Mouse (Mus musculus): ENCODE data around the gene Nvl. TPM values are rescaled to one million over a fixed set of nuclear protein-coding genes. Genes with fewer than 3 reads are reported as not detected.

Nvl gene
- polyA plus RNA-seq, 1 experiment: 102 TPM

DNA sequence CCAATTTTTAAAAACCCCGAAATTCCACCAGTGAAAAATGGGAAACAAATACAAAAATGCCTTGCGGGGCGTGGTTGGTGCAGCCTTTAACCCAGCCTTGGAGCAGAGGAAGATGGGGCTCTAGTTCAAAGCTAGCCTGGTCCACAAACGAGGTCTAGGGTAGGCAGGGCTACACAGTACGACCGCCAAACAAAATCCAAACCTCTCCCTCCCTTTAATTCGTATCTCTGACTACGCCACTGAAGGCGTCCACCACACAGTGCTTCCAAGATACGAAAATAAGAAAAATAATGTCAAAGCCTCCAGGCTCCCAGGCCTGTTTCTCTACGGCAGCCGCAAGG is 425 bp downstream of the Nvl start:
- Histone ChIP-seq H3K27ac (ENCODE audit: insufficient read depth, low read length) (peak overlapping the region; percentile 33; the same call in 1 of the 2 replicates), H3K9ac (ENCODE audit: low read depth, poor library complexity, severe bottlenecking) (peak overlapping the region; percentile 82), H3K27me3 (ENCODE audit: control insufficient read depth, insufficient read depth, low read length, poor library complexity, severe bottlenecking) (no peaks in the 10 kb centered on the region), H3K9me3 (replicated peaks; ENCODE audit: control insufficient read depth, insufficient read depth, low read length, poor library complexity, severe bottlenecking) (no peaks in the 10 kb centered on the region), H3K4me3 (ENCODE audit: low read depth, low read length) (peak overlapping the region; percentile 79), H3K36me3 (ENCODE audit: control insufficient read depth, insufficient read depth, low read length, poor library complexity, severe bottlenecking) (peaks cover 23% of the 10 kb centered on the region), H3K4me1 (ENCODE audit: control insufficient read depth, insufficient read depth, low read length) (no peaks in the 10 kb centered on the region)
- no peak for TF ChIP-seq EP300 (IDR thresholded peaks at IDR 0.05; ENCODE audit: insufficient read depth, low read depth, low read length)
- no peak for TF ChIP-seq POLR2A (IDR thresholded peaks at IDR 0.05; ENCODE audit: insufficient read depth, low read length)
- TF ChIP-seq CTCF (IDR thresholded peaks at IDR 0.05; ENCODE audit: low read depth, low read length): no peak

GRCm38 (mm10) chr1:181138730-181139129 is 5.3 kb downstream of the Nvl start:
- H3K9me3 ChIP-seq (replicated peaks; ENCODE audit: control insufficient read depth, insufficient read depth, low read length, poor library complexity, severe bottlenecking): no peaks in the 10 kb centered on the region
- no peak overlapping the region for H3K27ac ChIP-seq (ENCODE audit: insufficient read depth, low read length)
- peaks cover 51% of the 10 kb centered on the region for H3K36me3 ChIP-seq (ENCODE audit: control insufficient read depth, insufficient read depth, low read length, poor library complexity, severe bottlenecking)
- H3K4me1 ChIP-seq (ENCODE audit: control insufficient read depth, insufficient read depth, low read length): no peaks in the 10 kb centered on the region
- TF ChIP-seq EP300 (IDR thresholded peaks at IDR 0.05; ENCODE audit: insufficient read depth, low read depth, low read length) (no peak), POLR2A (IDR thresholded peaks at IDR 0.05; ENCODE audit: insufficient read depth, low read length) (no peak), CTCF (IDR thresholded peaks at IDR 0.05; ENCODE audit: low read depth, low read length) (no peak)
- H3K9ac ChIP-seq (ENCODE audit: low read depth, poor library complexity, severe bottlenecking): no peak overlapping the region
- H3K4me3 ChIP-seq (ENCODE audit: low read depth, low read length): no peak overlapping the region
- H3K27me3 ChIP-seq (ENCODE audit: control insufficient read depth, insufficient read depth, low read length, poor library complexity, severe bottlenecking): no peaks in the 10 kb centered on the region

DNA sequence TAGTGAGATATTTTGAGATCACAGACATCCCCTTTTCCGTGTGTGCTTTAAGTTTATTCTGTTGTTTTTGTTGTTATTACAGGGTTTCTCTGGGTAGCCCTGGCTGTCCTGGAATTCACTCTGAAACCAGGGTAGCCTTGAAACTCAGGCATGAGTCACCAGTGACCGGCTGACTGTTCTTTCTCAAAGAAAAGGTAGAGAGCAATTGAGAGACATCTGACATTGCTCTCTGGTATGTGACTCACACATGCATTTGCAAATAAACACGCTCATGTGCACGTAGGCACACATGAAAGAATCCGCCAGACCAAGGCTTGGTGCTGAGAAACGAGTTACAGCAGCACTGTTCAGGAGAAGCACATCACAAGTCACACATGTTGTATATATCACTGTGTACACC is 12.1 kb downstream of the Nvl start:
- peaks cover 73% of the 10 kb centered on the region for H3K36me3 ChIP-seq (ENCODE audit: control insufficient read depth, insufficient read depth, low read length, poor library complexity, severe bottlenecking)
- no peaks in the 10 kb centered on the region for H3K9me3 ChIP-seq (replicated peaks; ENCODE audit: control insufficient read depth, insufficient read depth, low read length, poor library complexity, severe bottlenecking)
- no peaks in the 10 kb centered on the region for H3K27me3 ChIP-seq (ENCODE audit: control insufficient read depth, insufficient read depth, low read length, poor library complexity, severe bottlenecking)
- TF ChIP-seq POLR2A (IDR thresholded peaks at IDR 0.05; ENCODE audit: insufficient read depth, low read length): no peak
- TF ChIP-seq CTCF (IDR thresholded peaks at IDR 0.05; ENCODE audit: low read depth, low read length): no peak
- TF ChIP-seq EP300 (IDR thresholded peaks at IDR 0.05; ENCODE audit: insufficient read depth, low read depth, low read length): no peak
- no peak overlapping the region for H3K4me3 ChIP-seq (ENCODE audit: low read depth, low read length)
- H3K27ac ChIP-seq (ENCODE audit: insufficient read depth, low read length): no peak overlapping the region
- H3K9ac ChIP-seq (ENCODE audit: low read depth, poor library complexity, severe bottlenecking): no peak overlapping the region
- H3K4me1 ChIP-seq (ENCODE audit: control insufficient read depth, insufficient read depth, low read length): no peaks in the 10 kb centered on the region

DNA sequence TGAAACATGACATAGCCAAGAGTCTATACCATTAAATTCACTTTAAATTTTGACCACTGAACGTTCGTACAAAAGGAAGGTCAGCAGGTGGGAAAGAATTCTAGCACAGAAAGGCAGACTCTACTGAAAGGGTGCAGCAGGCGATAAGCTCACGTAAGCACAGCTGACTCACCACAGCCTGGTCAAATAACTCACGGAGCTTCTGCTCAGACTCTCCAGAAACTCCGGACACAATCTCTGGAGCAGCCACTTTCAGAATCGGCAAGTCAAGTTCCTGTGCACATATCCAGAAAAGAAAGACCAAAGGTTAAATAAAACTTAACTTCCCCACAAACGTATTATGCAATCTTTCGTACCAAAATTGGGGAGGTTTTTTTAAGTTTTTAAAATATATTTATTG is 17.2 kb downstream of the Nvl start:
- Histone ChIP-seq H3K9me3 (replicated peaks; ENCODE audit: control insufficient read depth, insufficient read depth, low read length, poor library complexity, severe bottlenecking) (no peaks in the 10 kb centered on the region), H3K36me3 (ENCODE audit: control insufficient read depth, insufficient read depth, low read length, poor library complexity, severe bottlenecking) (peaks cover 71% of the 10 kb centered on the region), H3K4me1 (ENCODE audit: control insufficient read depth, insufficient read depth, low read length) (no peaks in the 10 kb centered on the region), H3K27ac (ENCODE audit: insufficient read depth, low read length) (no peak overlapping the region), H3K27me3 (ENCODE audit: control insufficient read depth, insufficient read depth, low read length, poor library complexity, severe bottlenecking) (no peaks in the 10 kb centered on the region), H3K4me3 (ENCODE audit: low read depth, low read length) (no peak overlapping the region), H3K9ac (ENCODE audit: low read depth, poor library complexity, severe bottlenecking) (no peak overlapping the region)
- TF ChIP-seq POLR2A (IDR thresholded peaks at IDR 0.05; ENCODE audit: insufficient read depth, low read length): no peak
- TF ChIP-seq EP300 (IDR thresholded peaks at IDR 0.05; ENCODE audit: insufficient read depth, low read depth, low read length): no peak
- TF ChIP-seq CTCF (IDR thresholded peaks at IDR 0.05; ENCODE audit: low read depth, low read length): no peak

DNA sequence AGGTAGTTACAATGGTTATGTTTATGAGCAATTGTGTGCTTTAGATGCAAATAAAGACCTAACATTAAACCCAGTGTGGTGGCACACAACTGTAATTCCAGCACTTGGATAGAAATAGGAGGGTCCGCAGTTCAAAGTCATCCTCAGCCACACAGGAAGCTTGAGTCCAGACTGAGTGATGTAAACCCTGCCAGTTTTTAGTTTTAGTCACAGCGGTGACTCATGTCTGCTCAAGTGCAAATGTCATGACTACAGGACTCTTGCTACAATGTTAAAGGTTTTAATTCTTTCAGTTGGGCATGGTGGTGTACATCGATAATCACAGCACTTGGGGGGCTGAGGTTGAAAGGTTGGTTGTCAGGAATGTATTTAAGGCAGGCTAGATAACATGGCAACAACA is 18.1 kb downstream of the Nvl start:
- Histone ChIP-seq H3K4me3 (ENCODE audit: low read depth, low read length) (no peak overlapping the region), H3K9ac (ENCODE audit: low read depth, poor library complexity, severe bottlenecking) (no peak overlapping the region), H3K4me1 (ENCODE audit: control insufficient read depth, insufficient read depth, low read length) (no peaks in the 10 kb centered on the region), H3K27me3 (ENCODE audit: control insufficient read depth, insufficient read depth, low read length, poor library complexity, severe bottlenecking) (no peaks in the 10 kb centered on the region), H3K9me3 (replicated peaks; ENCODE audit: control insufficient read depth, insufficient read depth, low read length, poor library complexity, severe bottlenecking) (no peaks in the 10 kb centered on the region), H3K36me3 (ENCODE audit: control insufficient read depth, insufficient read depth, low read length, poor library complexity, severe bottlenecking) (peaks cover 69% of the 10 kb centered on the region), H3K27ac (ENCODE audit: insufficient read depth, low read length) (no peak overlapping the region)
- TF ChIP-seq EP300 (IDR thresholded peaks at IDR 0.05; ENCODE audit: insufficient read depth, low read depth, low read length): no peak
- TF ChIP-seq CTCF (IDR thresholded peaks at IDR 0.05; ENCODE audit: low read depth, low read length): no peak
- TF ChIP-seq POLR2A (IDR thresholded peaks at IDR 0.05; ENCODE audit: insufficient read depth, low read length): no peak

GRCm38 (mm10) chr1:181124145-181124544 is 19.9 kb downstream of the Nvl start:
- Histone ChIP-seq H3K9ac (ENCODE audit: low read depth, poor library complexity, severe bottlenecking) (no peak overlapping the region), H3K36me3 (ENCODE audit: control insufficient read depth, insufficient read depth, low read length, poor library complexity, severe bottlenecking) (peaks cover 67% of the 10 kb centered on the region), H3K27me3 (ENCODE audit: control insufficient read depth, insufficient read depth, low read length, poor library complexity, severe bottlenecking) (no peaks in the 10 kb centered on the region), H3K4me1 (ENCODE audit: control insufficient read depth, insufficient read depth, low read length) (no peaks in the 10 kb centered on the region), H3K27ac (ENCODE audit: insufficient read depth, low read length) (no peak overlapping the region), H3K4me3 (ENCODE audit: low read depth, low read length) (no peak overlapping the region), H3K9me3 (replicated peaks; ENCODE audit: control insufficient read depth, insufficient read depth, low read length, poor library complexity, severe bottlenecking) (no peaks in the 10 kb centered on the region)
- TF ChIP-seq EP300 (IDR thresholded peaks at IDR 0.05; ENCODE audit: insufficient read depth, low read depth, low read length): no peak
- TF ChIP-seq CTCF (IDR thresholded peaks at IDR 0.05; ENCODE audit: low read depth, low read length): no peak

All from ES-Bruce4 (cell line).